Mouse (Mus musculus): Measurements from ENCODE around the gene Gm10382. TPM values are rescaled to one million over a fixed set of nuclear protein-coding genes. Genes with fewer than 3 reads are reported as not detected.
A peak's percentile ranks its signal among the peaks of the same experiment; 100 is the strongest.

The Gm10382 gene
- 0.43 and 0.68 TPM in 2 replicates for polyA plus RNA-seq (2016; fragmentation: Nextera tagmentation; extraction: Ambion mirVana)

GRCm38 (mm10) chr5:125389131-125389578 is at the start of gene Gm10382:
Gene Gm10382, plus strand, starts transcription at chr5:125389322.
- Histone ChIP-seq H3K27ac (replicated peaks) (peak within 1 kb of the TSS; percentile 98), H3K9me3 (no peaks in the 10 kb centered on the region), H3K4me1 (peaks cover 38% of the 10 kb centered on the region), H3K27me3 (no peaks in the 10 kb centered on the region), H3K9ac (replicated peaks) (peak within 1 kb of the TSS; percentile 98), H3K4me3 (peak within 1 kb of the TSS; percentile 99), H3K4me2 (replicated peaks) (peak within 1 kb of the TSS; percentile 98), H3K36me3 (peaks cover 17% of the 10 kb centered on the region)
- under 1% methylated on average over 41 of the region's 41 CpGs for WGBS
- ATAC-seq (ENCODE audit: low FRiP score, low read depth) = peak; percentile 25

GRCm38 (mm10) chr5:125339851-125340531 is 49.1 kb upstream of the Gm10382 start:
- 2% methylated on average over 25 of the region's 25 CpGs for WGBS

GRCm38 (mm10) chr5:125340547-125341262 is 48.4 kb upstream of the Gm10382 start, which contains the start of gene Scarb1:
Gene Scarb1, minus strand, starts transcription at chr5:125341094.
- under 1% methylated on average over 42 of the region's 42 CpGs for WGBS
- no peaks in the 10 kb centered on the region for H3K9me3 ChIP-seq
- H3K4me2 ChIP-seq (replicated peaks) = peak within 1 kb of the TSS; percentile 76
- H3K27ac ChIP-seq (replicated peaks) = no peak within 1 kb of the TSS
- H3K4me1 ChIP-seq = peaks cover 36% of the 10 kb centered on the region
- no peaks in the 10 kb centered on the region for H3K36me3 ChIP-seq
- H3K9ac ChIP-seq (replicated peaks) = peak within 1 kb of the TSS; percentile 56
- H3K27me3 ChIP-seq = peaks cover 15% of the 10 kb centered on the region
- H3K4me3 ChIP-seq = peak within 1 kb of the TSS; percentile 59
- ATAC-seq (ENCODE audit: low FRiP score, low read depth) = peak; percentile 83

More at GRCm38 (mm10) chr5:125339851-125340531, 49.1 kb upstream of the Gm10382 start:
- H3K4me3 ChIP-seq = peak overlapping the region; percentile 59
- no peaks in the 10 kb centered on the region for H3K9me3 ChIP-seq
- H3K27ac ChIP-seq (replicated peaks) = no peak overlapping the region
- H3K4me2 ChIP-seq (replicated peaks) = peak overlapping the region; percentile 76
- H3K4me1 ChIP-seq = peaks cover 36% of the 10 kb centered on the region
- H3K9ac ChIP-seq (replicated peaks) = peak overlapping the region; percentile 56
- H3K36me3 ChIP-seq = no peaks in the 10 kb centered on the region
- peaks cover 15% of the 10 kb centered on the region for H3K27me3 ChIP-seq
- 0 out of 2 replicates have a peak, but pooled peaks have one; percentile 11 for ATAC-seq (ENCODE audit: low FRiP score, low read depth)

GRCm38 (mm10) chr5:125341459-125342090 is 47.5 kb upstream of the Gm10382 start:
- H3K4me2 ChIP-seq (replicated peaks) = peak overlapping the region; percentile 76
- peak overlapping the region; percentile 59 for H3K4me3 ChIP-seq
- H3K27me3 ChIP-seq = peaks cover 15% of the 10 kb centered on the region
- H3K9ac ChIP-seq (replicated peaks) = peak overlapping the region; percentile 56; the same call in 1 of the 2 replicates
- peak; percentile 7; the same call in 1 of the 2 replicates for ATAC-seq (ENCODE audit: low FRiP score, low read depth)
- 52% methylated on average over 14 of the region's 14 CpGs for WGBS
- no peaks in the 10 kb centered on the region for H3K9me3 ChIP-seq
- no peak overlapping the region for H3K27ac ChIP-seq (replicated peaks)
- H3K36me3 ChIP-seq = no peaks in the 10 kb centered on the region
- peaks cover 36% of the 10 kb centered on the region for H3K4me1 ChIP-seq

GRCm38 (mm10) chr5:125344296-125344695 is 44.8 kb upstream of the Gm10382 start:
- no peak overlapping the region for H3K27ac ChIP-seq (replicated peaks)
- WGBS = 97% methylated on average over 6 of the region's 6 CpGs
- no peak overlapping the region for H3K9ac ChIP-seq (replicated peaks)
- H3K27me3 ChIP-seq = peaks cover 13% of the 10 kb centered on the region
- no peak overlapping the region for H3K4me3 ChIP-seq
- H3K36me3 ChIP-seq = no peaks in the 10 kb centered on the region
- ATAC-seq (ENCODE audit: low FRiP score, low read depth) = no peak
- H3K4me1 ChIP-seq = peaks cover 23% of the 10 kb centered on the region
- no peaks in the 10 kb centered on the region for H3K9me3 ChIP-seq
- no peak overlapping the region for H3K4me2 ChIP-seq (replicated peaks)

GRCm38 (mm10) chr5:125348067-125348466 is 41.1 kb upstream of the Gm10382 start:
- no peak overlapping the region for H3K4me3 ChIP-seq
- no peak overlapping the region for H3K27ac ChIP-seq (replicated peaks)
- H3K9ac ChIP-seq (replicated peaks) = no peak overlapping the region
- ATAC-seq (ENCODE audit: low FRiP score, low read depth) = no peak
- H3K4me2 ChIP-seq (replicated peaks) = no peak overlapping the region
- H3K36me3 ChIP-seq = no peaks in the 10 kb centered on the region
- peaks cover 4% of the 10 kb centered on the region; the same call in 1 of the 2 replicates for H3K9me3 ChIP-seq
- H3K4me1 ChIP-seq = no peaks in the 10 kb centered on the region
- WGBS = 81% methylated on average over 7 of the region's 7 CpGs
- no peaks in the 10 kb centered on the region for H3K27me3 ChIP-seq

GRCm38 (mm10) chr5:125348487-125348886 is 40.6 kb upstream of the Gm10382 start:
- no peaks in the 10 kb centered on the region for H3K36me3 ChIP-seq
- no peak overlapping the region for H3K4me3 ChIP-seq
- H3K4me1 ChIP-seq = no peaks in the 10 kb centered on the region
- H3K4me2 ChIP-seq (replicated peaks) = no peak overlapping the region
- no peaks in the 10 kb centered on the region for H3K27me3 ChIP-seq
- 40% methylated on average over 8 of the region's 8 CpGs for WGBS
- peaks cover 4% of the 10 kb centered on the region; the same call in 1 of the 2 replicates for H3K9me3 ChIP-seq
- no peak for ATAC-seq (ENCODE audit: low FRiP score, low read depth)
- H3K27ac ChIP-seq (replicated peaks) = no peak overlapping the region
- no peak overlapping the region for H3K9ac ChIP-seq (replicated peaks)

GRCm38 (mm10) chr5:125349391-125349790 is 39.7 kb upstream of the Gm10382 start:
- Histone ChIP-seq H3K4me1 (no peaks in the 10 kb centered on the region), H3K4me3 (no peak overlapping the region), H3K9ac (replicated peaks) (no peak overlapping the region), H3K9me3 (peaks cover 4% of the 10 kb centered on the region; the same call in 1 of the 2 replicates), H3K4me2 (replicated peaks) (no peak overlapping the region), H3K36me3 (no peaks in the 10 kb centered on the region), H3K27me3 (no peaks in the 10 kb centered on the region), H3K27ac (replicated peaks) (no peak overlapping the region)
- ATAC-seq (ENCODE audit: low FRiP score, low read depth) = no peak
- 82% methylated on average over 3 of the region's 3 CpGs for WGBS

- 76% methylated on average over 8 of the region's 8 CpGs for WGBS
Observed at GRCm38 (mm10) chr5:125351057-125351456, 38.1 kb upstream of the Gm10382 start.

GRCm38 (mm10) chr5:125351939-125352338 is 37.2 kb upstream of the Gm10382 start:
- Histone ChIP-seq H3K9me3 (peaks cover 4% of the 10 kb centered on the region; the same call in 1 of the 2 replicates), H3K4me2 (replicated peaks) (no peak overlapping the region), H3K36me3 (no peaks in the 10 kb centered on the region), H3K27me3 (no peaks in the 10 kb centered on the region), H3K9ac (replicated peaks) (no peak overlapping the region), H3K4me1 (no peaks in the 10 kb centered on the region), H3K4me3 (no peak overlapping the region), H3K27ac (replicated peaks) (no peak overlapping the region)
- no peak for ATAC-seq (ENCODE audit: low FRiP score, low read depth)
- WGBS = 95% methylated on average over 5 of the region's 5 CpGs

More at GRCm38 (mm10) chr5:125351057-125351456, 38.1 kb upstream of the Gm10382 start:
- no peak for ATAC-seq (ENCODE audit: low FRiP score, low read depth)
- no peak overlapping the region for H3K4me2 ChIP-seq (replicated peaks)
- no peak overlapping the region for H3K27ac ChIP-seq (replicated peaks)
- no peak overlapping the region for H3K9ac ChIP-seq (replicated peaks)
- no peaks in the 10 kb centered on the region for H3K27me3 ChIP-seq
- H3K9me3 ChIP-seq = peaks cover 4% of the 10 kb centered on the region; the same call in 1 of the 2 replicates
- no peaks in the 10 kb centered on the region for H3K36me3 ChIP-seq
- no peak overlapping the region for H3K4me3 ChIP-seq
- no peaks in the 10 kb centered on the region for H3K4me1 ChIP-seq

- ATAC-seq (ENCODE audit: low FRiP score, low read depth) = no peak
- 95% methylated on average over 5 of the region's 5 CpGs for WGBS
- no peaks in the 10 kb centered on the region for H3K36me3 ChIP-seq
- no peak overlapping the region for H3K9ac ChIP-seq (replicated peaks)
- H3K27ac ChIP-seq (replicated peaks) = no peak overlapping the region
- H3K4me3 ChIP-seq = no peak overlapping the region
- H3K27me3 ChIP-seq = no peaks in the 10 kb centered on the region
- H3K4me1 ChIP-seq = no peaks in the 10 kb centered on the region
- peaks cover 4% of the 10 kb centered on the region; the same call in 1 of the 2 replicates for H3K9me3 ChIP-seq
- no peak overlapping the region for H3K4me2 ChIP-seq (replicated peaks)
Observed at GRCm38 (mm10) chr5:125352781-125353294, 36.3 kb upstream of the Gm10382 start.

Data from midbrain, embryonic 12.5 days (tissue).